Mouse (Mus musculus): ENCODE measurements at regions not wholly inside any gene's neighbourhood (a gene's known extent, or its start where the extent isn't known, plus 50 kb on each side); places are given as distances from the start of the nearest gene placed in this dataset.
A peak's percentile ranks its signal among the peaks of the same experiment; 100 is the strongest.

DNA sequence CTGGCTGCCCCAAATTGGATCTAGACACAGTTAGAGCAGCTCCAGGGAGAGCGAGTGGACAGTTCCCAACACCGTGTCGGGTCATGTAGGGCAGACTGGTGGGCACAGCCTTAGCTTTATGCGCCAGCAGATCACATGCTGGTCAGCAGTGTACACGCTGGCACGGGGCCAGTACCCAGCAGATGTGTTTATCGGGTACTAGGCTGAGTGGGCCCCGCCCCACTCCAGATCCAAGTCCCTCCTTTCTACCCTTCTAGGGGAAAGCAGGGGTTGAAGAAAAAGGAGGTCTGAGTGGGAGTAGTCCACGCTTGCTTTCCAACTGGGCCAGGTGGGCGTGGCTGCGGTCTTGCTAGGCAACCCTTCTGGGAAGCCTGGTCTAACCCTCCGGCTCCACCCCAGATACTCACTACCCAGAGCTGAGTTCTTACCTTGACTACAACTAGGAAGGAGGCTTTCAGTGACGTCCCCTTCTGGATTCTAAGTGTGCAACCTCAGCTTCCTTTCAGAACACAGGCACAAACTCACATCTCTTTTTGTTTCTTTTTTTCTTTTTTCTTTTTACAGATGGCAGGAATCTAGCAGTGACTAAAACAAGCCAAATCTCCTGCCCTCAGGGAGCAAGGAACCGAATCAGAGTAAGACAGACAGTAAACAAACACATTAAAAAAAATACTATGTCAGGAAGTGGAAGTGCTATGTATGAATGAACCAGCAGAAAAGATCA lies 59.6 kb downstream of the Irf2bpl start:
- H3K4me1 ChIP-seq (replicated peaks; ENCODE audit: insufficient read depth, low read length): peaks cover 31% of the 10 kb centered on the region
- ATAC-seq (replicated peaks; ENCODE audit: low FRiP score, low read depth) (peak; percentile 82), DNase-seq (ENCODE audit: low spot score) (peak; percentile 94)
- H3K9ac ChIP-seq (ENCODE audit: low read depth, low read length): peak overlapping the region; percentile 19; the same call in 1 of the 2 replicates
- H3K27ac ChIP-seq: peak overlapping the region; percentile 97
- H3K36me3 ChIP-seq (ENCODE audit: insufficient read depth, low read length): no peaks in the 10 kb centered on the region
- no peak for TF ChIP-seq CTCF (IDR thresholded peaks at IDR 0.05; ENCODE audit: low read depth)
- no peaks in the 10 kb centered on the region for H3K9me3 ChIP-seq (replicated peaks; ENCODE audit: low read length)
- H3K27me3 ChIP-seq (ENCODE audit: insufficient read depth, low read length): no peaks in the 10 kb centered on the region
- H3K4me2 ChIP-seq (ENCODE audit: low read length): peak overlapping the region; percentile 46; the same call in 1 of the 2 replicates
- H3K4me3 ChIP-seq (replicated peaks; ENCODE audit: low read depth, low read length): no peak overlapping the region
- 1% methylated on average over 14 of the region's 14 CpGs for WGBS

DNA sequence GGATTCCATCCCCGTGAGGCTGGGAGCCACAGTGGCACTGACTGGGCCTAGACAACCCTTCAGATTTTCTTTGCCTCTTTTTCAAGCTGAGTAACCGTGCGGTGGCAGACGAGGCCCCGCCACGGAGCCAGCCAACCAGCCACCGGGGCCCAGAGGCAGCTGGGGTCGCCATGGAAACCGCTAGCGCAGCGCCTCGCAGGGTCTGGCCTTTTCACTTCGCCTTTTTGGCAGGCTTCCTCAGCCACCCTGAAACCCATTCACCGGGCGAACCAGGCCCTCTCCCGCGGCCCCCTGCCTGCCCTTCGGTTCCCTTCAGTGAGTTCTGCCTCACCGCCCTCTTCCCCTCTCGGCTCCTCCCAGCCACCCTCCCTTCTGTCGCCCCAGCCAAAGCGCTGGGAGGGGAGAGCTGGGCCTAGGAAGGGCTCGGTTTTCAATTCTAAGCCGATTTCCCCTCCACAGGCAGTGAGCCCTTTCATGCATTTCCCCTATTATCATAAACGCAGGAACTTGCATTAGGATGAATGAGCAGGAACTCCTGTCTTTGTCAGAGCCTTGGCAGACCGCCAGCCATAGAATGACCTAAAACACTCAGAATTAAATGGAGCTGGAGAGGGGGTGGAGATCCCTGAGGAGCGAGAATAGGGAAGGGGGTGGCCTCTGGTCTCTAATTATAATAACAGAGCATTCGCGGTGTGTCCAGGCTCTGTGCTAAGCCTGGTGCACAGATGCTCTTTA lies 60.6 kb downstream of the Irf2bpl start:
- Histone ChIP-seq H3K36me3 (ENCODE audit: insufficient read depth, low read length) (no peaks in the 10 kb centered on the region), H3K9ac (ENCODE audit: low read depth, low read length) (peak overlapping the region; percentile 46), H3K4me3 (replicated peaks; ENCODE audit: low read depth, low read length) (no peak overlapping the region), H3K9me3 (replicated peaks; ENCODE audit: low read length) (no peaks in the 10 kb centered on the region), H3K4me2 (ENCODE audit: low read length) (peak overlapping the region; percentile 46), H3K27me3 (ENCODE audit: insufficient read depth, low read length) (no peaks in the 10 kb centered on the region), H3K27ac (peak overlapping the region; percentile 97), H3K4me1 (replicated peaks; ENCODE audit: insufficient read depth, low read length) (peaks cover 28% of the 10 kb centered on the region)
- DNase-seq (ENCODE audit: low spot score) (peak; percentile 98), ATAC-seq (replicated peaks; ENCODE audit: low FRiP score, low read depth) (peak; percentile 89)
- WGBS: under 1% methylated on average over 28 of the region's 29 CpGs
- TF ChIP-seq CTCF (IDR thresholded peaks at IDR 0.05; ENCODE audit: low read depth): peak; percentile 36

DNA sequence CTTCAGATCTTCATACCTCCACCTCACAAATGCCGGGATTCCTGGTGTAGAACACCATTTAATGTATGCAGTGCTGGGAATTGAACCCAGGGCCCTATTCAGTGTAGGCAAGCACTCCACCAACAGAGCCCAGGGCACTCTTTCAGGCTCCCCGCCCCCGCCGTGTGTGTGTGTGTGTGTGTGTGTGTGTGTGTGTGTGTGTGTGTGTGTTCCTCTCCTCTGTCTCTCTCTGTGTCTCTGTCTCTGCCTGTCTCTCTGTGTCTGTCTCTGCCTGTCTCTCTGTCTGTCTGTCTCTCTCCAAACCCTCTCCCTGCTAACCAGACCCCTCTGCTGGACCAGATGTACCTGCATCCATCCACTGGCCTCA lies 61.1 kb downstream of the Irf2bpl start:
- Histone ChIP-seq H3K4me3 (replicated peaks; ENCODE audit: low read depth, low read length) (no peak overlapping the region), H3K27me3 (ENCODE audit: insufficient read depth, low read length) (no peaks in the 10 kb centered on the region), H3K9me3 (replicated peaks; ENCODE audit: low read length) (no peaks in the 10 kb centered on the region), H3K4me2 (ENCODE audit: low read length) (peak overlapping the region; percentile 46), H3K27ac (peak overlapping the region; percentile 97), H3K36me3 (ENCODE audit: insufficient read depth, low read length) (no peaks in the 10 kb centered on the region), H3K4me1 (replicated peaks; ENCODE audit: insufficient read depth, low read length) (peaks cover 30% of the 10 kb centered on the region), H3K9ac (ENCODE audit: low read depth, low read length) (peak overlapping the region; percentile 46)
- no peak for DNase-seq (ENCODE audit: low spot score)
- TF ChIP-seq CTCF (IDR thresholded peaks at IDR 0.05; ENCODE audit: low read depth): no peak
- 38% methylated on average over 4 of the region's 4 CpGs for WGBS
- no peak for ATAC-seq (replicated peaks; ENCODE audit: low FRiP score, low read depth)

DNA sequence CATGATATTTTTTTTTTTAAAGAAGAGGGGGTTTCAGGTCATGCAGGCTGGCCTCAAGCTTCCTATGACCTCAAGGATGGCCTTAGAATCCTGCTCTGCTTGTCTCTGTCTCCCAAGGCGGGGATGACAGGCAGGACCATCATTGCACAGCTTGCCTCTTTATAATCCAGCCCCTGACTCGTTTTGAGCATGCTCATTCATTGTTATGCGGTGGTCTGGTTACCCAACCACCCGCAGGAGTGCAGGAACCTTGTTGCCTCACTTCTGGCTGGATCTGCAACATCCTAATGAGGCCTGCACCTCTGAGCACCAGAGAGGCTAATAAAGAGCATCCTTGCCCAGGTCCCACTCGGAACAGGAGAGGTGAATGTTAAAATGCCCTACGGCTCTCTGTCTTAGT lies 63.4 kb downstream of the Irf2bpl start:
- H3K4me2 ChIP-seq (ENCODE audit: low read length): no peak overlapping the region
- ATAC-seq (replicated peaks; ENCODE audit: low FRiP score, low read depth) (no peak), DNase-seq (ENCODE audit: low spot score) (no peak)
- H3K36me3 ChIP-seq (ENCODE audit: insufficient read depth, low read length): no peaks in the 10 kb centered on the region
- H3K9ac ChIP-seq (ENCODE audit: low read depth, low read length): no peak overlapping the region
- H3K27me3 ChIP-seq (ENCODE audit: insufficient read depth, low read length): no peaks in the 10 kb centered on the region
- H3K27ac ChIP-seq: no peak overlapping the region
- H3K4me3 ChIP-seq (replicated peaks; ENCODE audit: low read depth, low read length): no peak overlapping the region
- H3K9me3 ChIP-seq (replicated peaks; ENCODE audit: low read length): no peaks in the 10 kb centered on the region
- H3K4me1 ChIP-seq (replicated peaks; ENCODE audit: insufficient read depth, low read length): peaks cover 42% of the 10 kb centered on the region
- WGBS: 74% methylated on average over 6 of the region's 6 CpGs
- no peak for TF ChIP-seq CTCF (IDR thresholded peaks at IDR 0.05; ENCODE audit: low read depth)

DNA sequence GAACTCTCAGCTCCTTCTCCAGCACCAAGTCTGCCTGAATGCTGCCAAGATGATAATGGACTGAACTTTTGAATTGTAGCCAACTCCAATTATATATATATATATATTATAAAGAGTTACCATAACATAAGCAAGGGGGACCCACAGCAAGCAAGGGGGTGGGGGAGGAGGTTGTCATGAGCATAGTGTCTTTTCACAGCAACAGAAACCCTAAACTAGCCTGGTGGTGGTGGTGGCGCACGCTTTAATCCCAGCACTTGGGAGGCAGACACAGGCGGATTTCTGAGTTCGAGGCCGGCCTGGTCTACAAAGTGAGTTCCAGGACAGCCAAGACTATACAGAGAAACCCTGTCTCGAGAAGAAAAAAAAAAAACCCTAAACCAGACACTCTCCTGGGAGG lies 65.0 kb downstream of the Irf2bpl start:
- Histone ChIP-seq H3K4me2 (ENCODE audit: low read length) (no peak overlapping the region), H3K27ac (no peak overlapping the region), H3K4me3 (replicated peaks; ENCODE audit: low read depth, low read length) (no peak overlapping the region), H3K9me3 (replicated peaks; ENCODE audit: low read length) (no peaks in the 10 kb centered on the region), H3K4me1 (replicated peaks; ENCODE audit: insufficient read depth, low read length) (peaks cover 32% of the 10 kb centered on the region), H3K27me3 (ENCODE audit: insufficient read depth, low read length) (no peaks in the 10 kb centered on the region), H3K36me3 (ENCODE audit: insufficient read depth, low read length) (no peaks in the 10 kb centered on the region), H3K9ac (ENCODE audit: low read depth, low read length) (no peak overlapping the region)
- DNase-seq (ENCODE audit: low spot score) (no peak), ATAC-seq (replicated peaks; ENCODE audit: low FRiP score, low read depth) (no peak)
- TF ChIP-seq CTCF (IDR thresholded peaks at IDR 0.05; ENCODE audit: low read depth): no peak
- WGBS: 96% methylated on average over 6 of the region's 6 CpGs

DNA sequence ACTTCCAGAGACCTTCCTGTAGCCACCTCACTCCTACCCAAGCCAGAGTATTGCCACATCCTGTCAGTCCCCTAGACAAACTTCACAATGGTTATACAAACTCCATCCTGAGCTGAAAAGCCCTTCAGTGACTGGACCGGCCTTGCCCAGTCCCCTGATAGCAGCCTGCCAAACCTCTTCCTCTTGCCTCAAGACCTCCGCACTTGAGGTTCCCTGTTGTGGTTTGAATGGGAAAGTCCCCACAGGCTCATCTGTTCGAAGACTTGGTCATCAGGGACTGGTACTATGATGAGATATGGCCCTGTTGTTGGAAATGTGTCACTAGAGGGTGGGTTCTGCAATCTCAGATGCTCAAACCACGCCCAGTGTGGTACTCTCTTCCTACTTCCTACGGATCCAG lies 65.4 kb downstream of the Irf2bpl start:
- DNase-seq (ENCODE audit: low spot score) (no peak), ATAC-seq (replicated peaks; ENCODE audit: low FRiP score, low read depth) (no peak)
- H3K4me1 ChIP-seq (replicated peaks; ENCODE audit: insufficient read depth, low read length): peaks cover 30% of the 10 kb centered on the region
- no peaks in the 10 kb centered on the region for H3K9me3 ChIP-seq (replicated peaks; ENCODE audit: low read length)
- no peak for TF ChIP-seq CTCF (IDR thresholded peaks at IDR 0.05; ENCODE audit: low read depth)
- no peaks in the 10 kb centered on the region for H3K27me3 ChIP-seq (ENCODE audit: insufficient read depth, low read length)
- H3K4me2 ChIP-seq (ENCODE audit: low read length): no peak overlapping the region
- no peak overlapping the region for H3K27ac ChIP-seq
- no peak overlapping the region for H3K4me3 ChIP-seq (replicated peaks; ENCODE audit: low read depth, low read length)
- WGBS: 86% methylated on average over 5 of the region's 5 CpGs
- no peak overlapping the region for H3K9ac ChIP-seq (ENCODE audit: low read depth, low read length)
- H3K36me3 ChIP-seq (ENCODE audit: insufficient read depth, low read length): no peaks in the 10 kb centered on the region

Measured in kidney, postnatal 0 days (tissue).